Mouse (Mus musculus): ENCODE data around the gene Aplnr.

The Aplnr gene

GRCm38 (mm10) chr2:85138143-85138542, 2.1 kb downstream of the Aplnr start:
- no peak for DNase-seq

DNA sequence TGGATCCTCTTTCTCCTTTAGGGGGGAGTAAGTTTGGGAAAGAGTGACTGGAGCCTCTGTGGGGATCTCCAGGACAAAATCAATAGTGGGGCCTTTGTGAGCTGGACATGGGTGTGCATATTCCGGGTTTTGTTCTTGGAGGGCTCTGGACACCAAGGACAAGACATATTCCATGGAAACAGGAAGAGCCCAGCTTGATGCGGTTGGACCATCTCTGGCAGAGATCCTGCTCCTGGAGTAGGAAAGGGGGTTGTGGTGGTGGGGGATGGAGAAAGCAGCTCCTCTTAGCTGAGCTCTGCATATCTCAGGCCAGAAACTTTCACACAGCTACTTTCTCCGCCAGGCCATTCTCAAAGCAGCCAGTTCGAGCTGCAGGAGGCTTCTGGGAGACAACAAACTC, 3.4 kb downstream of the Aplnr start:
- DNase-seq = no peak

GRCm38 (mm10) chr2:85139846-85140245, 3.8 kb downstream of the Aplnr start:
- DNase-seq = no peak

DNA sequence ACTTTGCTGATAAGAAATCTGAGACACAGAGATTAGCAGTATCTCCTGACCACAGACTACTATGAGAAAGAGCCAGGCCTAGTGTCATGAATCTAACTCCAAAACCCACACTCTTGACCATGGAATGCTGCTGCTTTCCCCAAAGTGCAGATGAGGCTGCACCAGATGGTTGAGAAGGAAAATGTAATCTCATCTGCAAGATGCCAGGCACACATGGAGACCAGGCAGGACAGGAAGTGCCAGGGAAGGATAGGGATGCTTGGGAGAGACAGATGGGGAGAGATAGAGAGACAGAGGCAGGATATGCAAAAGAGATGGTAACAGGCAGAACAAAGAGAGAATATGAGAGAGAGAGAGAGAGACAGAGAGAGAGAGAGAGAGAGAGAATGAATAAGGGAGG, 4.8 kb downstream of the Aplnr start:
- no peak for DNase-seq

DNA sequence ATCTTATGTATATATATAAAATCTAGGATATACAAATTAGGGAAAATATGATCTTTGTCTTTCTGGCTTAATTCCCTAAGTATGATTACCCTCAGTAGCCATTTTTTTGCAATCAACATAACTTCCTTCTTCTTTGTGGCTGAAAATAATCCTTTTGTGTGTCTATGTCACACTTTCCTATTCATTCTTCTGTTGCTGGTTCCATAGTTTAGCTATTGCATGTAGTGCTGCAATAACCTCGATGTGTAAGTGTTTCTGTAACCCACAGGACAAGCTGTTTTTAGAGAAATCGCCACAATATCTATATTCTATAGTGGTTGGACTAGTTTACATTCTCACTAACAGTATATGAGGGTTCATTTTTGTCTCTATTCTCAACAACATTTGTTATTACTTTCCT, 8.9 kb downstream of the Aplnr start:
- no peak for DNase-seq

- no peak for DNase-seq
Observed at GRCm38 (mm10) chr2:85145346-85145745, 9.3 kb downstream of the Aplnr start.

GRCm38 (mm10) chr2:85147481-85147880, 11.5 kb downstream of the Aplnr start:
- no peak for DNase-seq

GRCm38 (mm10) chr2:85150373-85150772, 14.3 kb downstream of the Aplnr start:
- no peak for DNase-seq

GRCm38 (mm10) chr2:85151233-85151632, 15.2 kb downstream of the Aplnr start:
- no peak for DNase-seq

DNA sequence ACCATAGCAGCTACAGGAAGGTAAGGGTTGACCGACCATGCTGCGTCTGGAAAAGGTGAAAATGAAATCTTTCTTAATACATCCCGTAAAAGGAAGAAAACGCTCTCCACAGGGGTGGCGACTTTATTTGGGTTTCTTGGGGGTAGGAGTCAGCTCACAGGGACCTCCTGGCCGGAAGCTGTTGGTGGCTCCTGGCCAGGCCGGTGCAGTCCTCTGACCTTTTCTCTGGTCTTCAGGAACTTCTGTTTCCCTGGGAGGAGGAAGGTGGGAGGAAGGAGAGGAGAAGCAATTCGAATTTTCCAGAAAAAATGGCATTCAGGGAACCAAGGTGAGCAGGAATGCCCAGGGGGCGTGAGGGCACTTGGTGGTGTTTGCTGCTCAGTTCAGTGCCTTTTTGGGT, 19.3 kb downstream of the Aplnr start:
- no peak for DNase-seq

DNA sequence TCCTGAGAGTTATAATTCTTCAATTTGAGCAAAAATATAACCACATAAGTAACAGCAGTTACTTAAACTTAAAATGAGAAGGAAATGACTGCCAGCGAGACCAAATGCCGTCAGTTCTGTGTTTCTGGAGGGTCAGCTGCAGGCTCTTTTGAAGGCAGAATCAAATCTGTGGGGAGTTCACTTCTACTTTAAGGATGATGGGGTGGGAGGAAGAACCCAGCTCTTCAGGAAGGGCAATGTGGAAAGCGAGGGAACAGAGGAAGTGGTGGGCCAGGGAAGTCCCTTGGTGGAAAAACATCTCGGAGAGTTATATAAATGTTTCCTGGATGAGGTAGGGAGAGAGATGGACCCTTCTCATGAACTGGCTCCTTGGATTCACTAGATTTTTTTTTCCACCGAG, 20.1 kb downstream of the Aplnr start:
- no peak for DNase-seq

GRCm38 (mm10) chr2:85157382-85157781, 21.4 kb downstream of the Aplnr start:
- DNase-seq = no peak

DNA sequence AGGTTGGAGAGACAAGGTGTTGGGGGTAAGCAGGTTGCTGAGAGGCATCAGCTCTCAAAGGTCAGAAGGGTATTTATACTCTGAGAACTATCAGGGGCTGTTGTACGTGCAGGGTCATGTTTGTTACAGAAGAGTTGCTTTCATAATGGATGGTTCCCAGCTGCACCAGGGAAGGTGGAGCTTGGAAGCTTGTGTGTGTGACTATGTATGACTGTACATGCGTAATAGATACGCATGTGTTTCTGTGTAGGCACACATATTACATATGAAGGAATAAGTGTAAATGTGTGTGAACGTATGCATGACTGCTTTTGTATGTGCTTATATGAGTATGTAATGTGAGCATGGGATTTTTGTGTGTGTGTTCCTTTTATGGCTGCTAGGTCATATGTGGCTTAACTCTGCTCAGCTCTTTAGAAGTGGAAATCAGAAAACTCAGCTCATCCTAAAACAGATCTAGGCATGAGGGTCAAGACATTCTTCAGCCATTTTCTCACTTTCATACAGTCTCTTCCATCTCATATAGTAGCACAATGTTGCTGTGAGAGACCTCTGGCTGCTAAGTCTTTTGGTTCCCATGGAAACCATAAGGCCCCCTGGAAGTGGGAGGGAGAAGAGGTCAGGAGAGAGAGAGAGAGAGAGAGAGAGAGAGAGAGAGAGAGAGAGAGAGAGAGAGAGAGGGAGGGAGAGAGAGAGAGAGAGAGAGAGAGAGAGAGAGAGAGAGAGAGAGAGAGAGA, 25.0 kb downstream of the Aplnr start:
- DNase-seq = no peak

- DNase-seq = no peak
Observed at GRCm38 (mm10) chr2:85161638-85162093, 25.6 kb downstream of the Aplnr start.

- no peak for DNase-seq
Observed at GRCm38 (mm10) chr2:85163311-85164047, 27.5 kb downstream of the Aplnr start.

- DNase-seq = no peak
Observed at GRCm38 (mm10) chr2:85167624-85168023, 31.6 kb downstream of the Aplnr start.

GRCm38 (mm10) chr2:85168327-85168726, 32.3 kb downstream of the Aplnr start:
- no peak for DNase-seq

DNA sequence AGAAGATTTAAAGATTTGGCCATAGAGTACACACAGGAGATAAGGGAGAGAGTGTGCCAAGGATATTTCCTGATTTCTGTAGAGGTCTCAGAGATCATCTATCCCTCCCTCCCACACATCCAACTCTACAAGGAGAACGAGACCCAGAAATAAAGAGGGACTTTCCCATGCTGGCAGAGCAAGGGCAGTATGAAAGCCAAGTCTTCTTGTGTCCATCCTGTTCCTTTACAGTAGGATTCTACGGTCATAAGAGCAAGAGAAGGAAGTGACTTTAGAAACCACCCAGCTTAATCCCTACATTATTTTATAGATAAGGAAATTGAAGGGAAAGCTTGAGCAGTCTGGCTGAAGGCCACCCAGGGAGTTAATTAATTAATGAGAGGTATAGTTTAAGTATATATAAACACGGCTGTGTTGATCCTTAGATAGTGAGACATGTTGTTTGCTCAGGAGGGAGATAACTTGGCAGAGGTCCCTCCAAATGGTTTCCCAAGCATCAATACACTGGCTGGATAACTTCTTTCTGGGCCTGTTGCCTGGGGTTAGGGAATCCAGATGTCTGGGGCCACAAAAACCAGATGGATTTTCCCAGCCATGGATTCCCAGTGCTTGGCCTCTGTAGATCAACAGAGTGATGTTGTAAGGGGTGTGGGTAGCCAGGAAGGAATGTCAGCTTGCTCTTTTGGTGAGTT, 36.2 kb downstream of the Aplnr start:
- DNase-seq = no peak

DNA sequence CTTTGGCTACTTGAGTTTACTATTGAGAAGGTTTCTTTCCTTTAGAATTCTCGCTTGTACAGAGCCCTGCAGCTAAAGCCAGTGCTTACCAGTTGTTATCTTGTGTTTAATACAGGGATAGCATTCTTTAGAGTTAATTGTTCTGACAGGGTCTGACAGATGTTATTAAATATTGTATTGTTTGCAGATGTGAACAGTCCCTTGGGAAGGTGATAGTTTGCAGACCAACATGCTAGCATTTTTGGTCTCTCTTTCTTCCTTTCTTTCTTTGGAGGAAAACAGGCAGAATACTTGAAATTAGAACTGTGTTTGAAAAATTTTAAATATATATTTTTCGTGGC, 36.7 kb downstream of the Aplnr start:
- DNase-seq = no peak

- DNase-seq = no peak
Observed at GRCm38 (mm10) chr2:85173545-85173944, 37.5 kb downstream of the Aplnr start.

DNA sequence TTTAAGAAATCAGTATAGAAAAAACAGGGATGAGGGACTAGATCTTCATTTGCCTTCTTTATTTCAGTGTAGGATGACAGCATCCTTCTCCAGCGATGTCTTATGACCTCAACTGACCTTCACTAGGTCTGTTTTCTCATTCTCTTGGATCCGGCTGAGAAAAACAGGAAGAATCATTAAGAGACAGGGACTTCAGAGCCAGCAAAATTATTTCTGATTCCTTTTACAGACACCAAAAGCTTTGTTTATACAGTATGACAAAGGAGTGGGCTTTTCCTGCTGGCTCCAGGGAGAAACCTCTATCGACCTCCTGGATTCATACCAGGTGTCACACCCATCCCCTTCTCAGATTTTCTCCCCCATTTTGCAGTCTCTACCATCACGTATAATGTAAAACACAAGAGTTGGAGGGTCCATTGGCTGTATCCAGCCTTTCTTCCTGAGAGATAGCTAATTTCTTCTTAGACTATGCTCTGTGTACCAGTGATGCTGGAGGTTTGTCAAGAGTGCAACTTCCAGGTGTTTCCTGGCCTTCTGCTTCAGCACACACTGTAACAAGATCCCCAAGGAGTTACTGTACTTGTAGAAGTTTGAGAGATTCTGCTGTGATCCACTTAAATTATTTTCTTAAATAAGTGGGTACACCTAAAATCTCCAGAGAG, 42.2 kb downstream of the Aplnr start:
- no peak for DNase-seq

DNA sequence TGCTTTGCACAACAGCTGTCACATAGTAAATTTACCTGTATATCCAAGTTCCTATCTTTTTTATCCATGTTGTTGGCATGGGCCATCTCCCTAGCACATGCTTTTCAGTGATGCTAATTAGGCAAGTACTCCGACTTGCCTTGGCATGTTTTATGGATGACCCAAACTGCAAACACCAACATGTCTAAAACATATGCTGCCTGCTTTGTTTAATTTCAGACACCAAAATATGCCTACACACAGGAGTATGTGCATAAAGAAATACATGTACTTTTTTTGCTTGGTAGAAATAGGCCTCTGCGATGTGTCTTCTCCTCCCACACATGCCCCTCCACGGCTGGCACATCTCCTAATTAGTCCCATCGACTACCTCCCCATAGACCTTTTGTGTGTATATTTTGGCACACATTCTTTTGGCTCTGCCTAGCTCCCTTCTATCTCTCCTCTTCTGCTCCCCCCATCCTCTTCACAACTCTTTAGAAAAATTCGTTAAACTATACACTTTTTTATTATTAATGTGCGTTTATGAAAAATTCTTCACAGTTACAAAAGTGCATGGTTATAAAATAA, 51.6 kb downstream of the Aplnr start:
- DNase-seq = no peak
